Mouse (Mus musculus): ENCODE data around the gene Cry2. TPM values are rescaled to one million over a fixed set of nuclear protein-coding genes. Genes with fewer than 3 reads are reported as not detected.

Cry2 gene
- polyA plus RNA-seq, 1 experiment from 2014 or later, result 37.7 TPM

DNA sequence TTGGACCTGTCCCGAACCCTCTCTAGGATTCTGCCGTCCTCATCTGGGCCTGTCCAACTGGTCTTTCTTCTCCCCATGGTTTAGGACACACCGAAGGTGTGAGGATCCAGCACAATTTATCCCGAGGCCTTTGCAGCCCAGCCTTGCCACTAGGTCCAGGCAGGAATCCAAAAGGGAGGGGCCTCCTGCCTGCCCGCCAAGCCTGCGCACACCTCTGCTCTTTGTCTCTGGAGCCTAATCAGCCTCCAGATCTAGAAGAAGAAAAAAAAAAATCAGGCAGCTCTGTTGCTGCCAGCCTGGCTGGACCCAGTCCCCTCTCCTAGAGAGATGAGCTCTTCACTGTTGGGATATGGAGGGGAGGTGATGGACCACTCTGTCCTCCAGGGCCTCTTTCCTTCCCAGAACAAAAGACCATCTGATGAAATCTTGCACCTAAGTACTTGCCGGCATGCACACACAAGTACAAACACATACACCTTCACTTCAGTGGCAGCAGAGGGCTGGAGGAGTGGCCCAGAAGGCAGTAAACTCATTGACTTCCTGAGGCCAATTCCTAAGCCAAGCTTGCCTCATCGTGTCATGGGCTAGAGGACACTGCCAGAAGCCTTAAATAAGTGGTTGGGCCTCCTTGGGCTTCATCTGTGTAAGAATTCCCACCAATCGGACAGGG is 60.9 kb downstream of the Cry2 start:
- Histone ChIP-seq H3K9ac (replicated peaks) (no peak overlapping the region), H3K4me3 (no peak overlapping the region), H3K27ac (replicated peaks) (peak overlapping the region; percentile 75; the same call in 1 of the 2 replicates), H3K36me3 (peaks cover 5% of the 10 kb centered on the region; the same call in 1 of the 2 replicates), H3K9me3 (no peaks in the 10 kb centered on the region), H3K4me1 (peaks cover 59% of the 10 kb centered on the region), H3K27me3 (peaks cover 26% of the 10 kb centered on the region), H3K4me2 (replicated peaks) (no peak overlapping the region; the same call in 1 of the 2 replicates)
- no peak for ATAC-seq (ENCODE audit: low FRiP score, low read depth)
- 24% methylated on average over 9 of the region's 9 CpGs for WGBS

DNA sequence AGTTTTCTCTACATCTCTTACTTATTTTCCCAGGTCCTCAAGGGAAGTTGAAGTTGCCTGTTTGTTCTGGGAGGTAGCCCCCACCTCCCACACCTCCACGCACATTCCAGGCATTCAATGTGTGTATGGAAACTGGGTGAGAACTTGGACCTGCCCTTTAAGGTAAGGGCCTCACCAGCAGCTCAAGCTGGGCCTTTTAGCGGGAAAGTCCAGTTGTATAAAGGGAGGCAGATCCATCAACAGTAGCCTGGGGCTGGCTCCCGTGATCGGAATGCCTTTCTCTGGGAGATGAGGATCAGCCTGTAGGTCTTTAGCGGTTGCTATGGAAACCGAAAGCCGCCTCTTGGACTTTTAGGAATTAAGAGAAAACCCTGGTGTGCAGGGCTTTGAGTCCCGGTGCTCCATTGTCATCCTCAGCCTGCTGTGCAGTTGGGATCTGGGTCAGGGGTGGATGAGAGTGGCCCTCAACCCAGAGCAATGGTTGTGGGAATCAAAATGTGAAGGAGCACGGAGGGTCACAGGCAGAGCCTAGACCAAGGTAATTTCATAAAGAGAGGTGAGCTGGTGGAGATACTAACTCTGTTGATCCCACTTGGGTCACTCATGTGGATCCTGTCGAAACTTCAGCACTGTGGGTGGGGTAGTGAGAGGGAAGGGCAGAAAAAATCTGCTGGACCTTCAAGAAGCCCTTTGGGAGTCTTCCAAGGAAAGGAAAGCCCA is 61.7 kb downstream of the Cry2 start:
- Histone ChIP-seq H3K4me1 (peaks cover 59% of the 10 kb centered on the region), H3K9ac (replicated peaks) (no peak overlapping the region), H3K9me3 (no peaks in the 10 kb centered on the region), H3K36me3 (no peaks in the 10 kb centered on the region), H3K27me3 (peaks cover 26% of the 10 kb centered on the region), H3K4me3 (no peak overlapping the region), H3K27ac (replicated peaks) (peak overlapping the region; percentile 75), H3K4me2 (replicated peaks) (peak overlapping the region; percentile 56)
- no peak for ATAC-seq (ENCODE audit: low FRiP score, low read depth)
- WGBS, result 3% methylated on average over 10 of the region's 10 CpGs

DNA sequence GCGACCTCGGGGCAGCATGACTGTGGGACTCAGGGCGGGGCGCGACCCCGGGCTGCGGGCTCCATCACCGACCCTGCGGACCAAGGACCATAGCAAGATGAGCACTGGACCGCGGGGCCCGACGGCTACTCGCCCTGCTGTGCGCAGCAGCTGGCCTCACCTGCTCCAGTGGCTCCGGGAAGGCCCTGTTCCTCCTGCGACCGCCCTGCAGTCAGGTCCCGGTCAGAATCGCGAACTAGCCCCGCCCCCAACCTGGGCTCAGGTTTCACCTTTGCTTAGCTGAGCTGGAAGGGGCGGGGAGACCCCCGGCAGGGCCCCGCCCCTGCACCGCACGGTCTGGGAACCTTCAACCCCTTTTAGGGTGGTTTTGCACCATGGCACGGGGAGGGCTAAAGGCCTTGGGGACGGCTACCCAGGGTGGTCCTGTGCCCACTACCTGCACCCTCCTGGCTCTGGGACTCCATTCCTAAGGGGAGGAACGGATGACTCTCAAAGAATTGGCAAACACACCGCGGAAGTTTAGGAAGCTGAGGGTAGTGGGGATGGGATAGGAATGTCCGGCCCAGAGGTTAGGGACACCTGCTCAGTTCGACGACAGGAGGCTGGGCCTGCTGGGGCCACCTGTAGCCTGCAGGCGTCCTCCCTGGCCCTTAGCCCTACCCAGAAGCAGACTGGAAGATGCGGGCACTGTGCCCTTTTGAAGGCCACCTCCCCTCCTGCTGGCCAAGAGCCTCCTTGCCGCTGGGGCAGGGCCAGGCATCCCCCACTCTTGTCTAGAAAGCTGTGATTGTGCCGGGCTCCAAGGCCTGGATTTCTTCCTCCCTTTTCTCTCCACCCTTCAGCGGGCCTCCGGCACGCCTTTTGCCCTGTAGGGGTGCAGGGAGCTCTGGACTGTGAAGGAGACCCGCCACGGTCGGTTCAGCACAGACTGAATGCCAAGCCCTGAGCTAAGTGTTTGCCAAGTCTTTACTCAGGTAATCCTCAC is 62.7 kb downstream of the Cry2 start:
- Histone ChIP-seq H3K4me2 (replicated peaks) (peak overlapping the region; percentile 56), H3K36me3 (no peaks in the 10 kb centered on the region), H3K9ac (replicated peaks) (peak overlapping the region; percentile 50), H3K27me3 (peaks cover 26% of the 10 kb centered on the region), H3K27ac (replicated peaks) (peak overlapping the region; percentile 75), H3K4me1 (peaks cover 55% of the 10 kb centered on the region), H3K9me3 (no peaks in the 10 kb centered on the region), H3K4me3 (peak overlapping the region; percentile 32)
- 1% methylated on average over 45 of the region's 45 CpGs for WGBS
- ATAC-seq (ENCODE audit: low FRiP score, low read depth), result no peak

DNA sequence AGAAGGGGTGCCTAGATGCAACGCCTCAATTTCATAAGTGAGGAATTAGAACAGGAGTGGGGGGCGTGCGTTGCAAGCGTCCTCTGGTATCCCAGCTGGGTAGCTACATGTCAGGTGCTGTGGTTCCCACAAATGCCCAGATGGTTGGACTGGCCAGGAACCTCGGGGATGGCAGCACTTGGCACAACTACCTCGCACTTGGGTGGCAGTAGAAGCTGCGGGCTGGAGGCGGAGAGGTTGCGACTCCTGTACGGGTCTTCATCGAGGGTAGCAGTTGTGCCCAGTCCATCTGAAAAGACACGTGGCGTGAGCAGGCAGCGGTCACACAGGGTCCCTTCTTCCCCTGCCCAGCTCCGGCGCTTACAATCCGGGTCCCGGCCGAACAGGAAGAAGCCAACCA is 63.5 kb downstream of the Cry2 start:
- ATAC-seq (ENCODE audit: low FRiP score, low read depth), result no peak
- Histone ChIP-seq H3K4me2 (replicated peaks) (peak overlapping the region; percentile 56), H3K9me3 (no peaks in the 10 kb centered on the region), H3K27me3 (peaks cover 26% of the 10 kb centered on the region), H3K4me1 (peaks cover 48% of the 10 kb centered on the region), H3K4me3 (peak overlapping the region; percentile 32), H3K27ac (replicated peaks) (no peak overlapping the region), H3K9ac (replicated peaks) (peak overlapping the region; percentile 50), H3K36me3 (no peaks in the 10 kb centered on the region; the same call in 1 of the 2 replicates)
- 8% methylated on average over 19 of the region's 19 CpGs for WGBS

DNA sequence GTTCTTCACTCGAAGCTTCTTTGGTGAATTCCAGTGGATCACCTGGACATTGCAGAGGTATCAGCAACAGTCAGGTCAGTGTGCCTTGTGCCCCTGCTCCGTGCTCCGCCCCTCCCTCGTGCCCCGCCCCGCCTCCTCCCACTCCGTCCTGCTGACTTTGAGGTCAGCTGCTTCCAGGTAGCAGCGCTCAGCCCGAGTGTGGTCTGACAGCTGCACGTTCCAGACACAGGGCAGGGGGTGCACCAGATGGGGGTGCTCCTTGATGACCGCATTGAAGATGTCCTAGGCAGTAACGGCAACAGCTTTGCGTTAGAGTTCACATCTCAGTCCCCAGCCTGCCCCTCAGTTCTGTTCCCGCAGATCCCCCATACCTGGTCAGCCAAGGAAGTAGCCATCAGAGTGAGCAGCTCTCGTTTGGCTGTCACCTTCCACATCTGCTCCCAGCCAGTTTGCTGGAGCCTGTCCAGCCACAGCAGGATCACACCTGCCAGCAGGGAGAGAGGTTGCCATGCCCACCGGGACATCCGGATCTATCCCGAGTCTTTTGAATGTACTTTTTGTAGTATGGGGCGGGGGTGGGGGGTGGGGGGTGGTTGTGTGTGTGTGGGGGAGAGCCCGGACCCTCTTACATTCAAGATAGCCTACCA is 66.3 kb downstream of the Cry2 start:
- no peaks in the 10 kb centered on the region for H3K9me3 ChIP-seq
- 50% methylated on average over 20 of the region's 20 CpGs for WGBS
- H3K27me3 ChIP-seq, result peaks cover 26% of the 10 kb centered on the region
- peaks cover 28% of the 10 kb centered on the region for H3K4me1 ChIP-seq
- ATAC-seq (ENCODE audit: low FRiP score, low read depth), result no peak
- no peak overlapping the region for H3K9ac ChIP-seq (replicated peaks)
- peaks cover 18% of the 10 kb centered on the region for H3K36me3 ChIP-seq
- no peak overlapping the region for H3K4me2 ChIP-seq (replicated peaks)
- no peak overlapping the region for H3K27ac ChIP-seq (replicated peaks)
- H3K4me3 ChIP-seq, result no peak overlapping the region

DNA sequence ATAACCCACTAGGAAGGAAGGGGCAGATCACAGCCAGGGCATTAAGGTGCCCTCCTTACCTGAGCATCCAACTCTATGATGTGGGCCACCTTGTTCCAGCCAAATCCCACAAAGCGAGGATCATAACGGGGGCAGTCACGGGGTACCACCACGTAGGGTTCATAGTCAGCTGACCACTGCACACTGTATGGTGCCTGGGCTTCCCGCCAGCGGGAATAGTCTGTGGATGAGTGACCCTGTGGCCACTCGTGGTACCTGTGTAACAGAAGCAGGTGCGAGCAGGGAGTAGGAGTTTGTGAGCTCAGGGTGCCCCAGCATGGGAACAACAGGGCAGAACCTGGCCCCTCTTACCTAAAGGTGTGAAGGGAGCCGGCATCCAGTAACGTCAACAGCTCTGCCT is 68.3 kb downstream of the Cry2 start:
- no peak overlapping the region for H3K4me3 ChIP-seq
- H3K4me2 ChIP-seq (replicated peaks), result no peak overlapping the region
- peaks cover 18% of the 10 kb centered on the region for H3K27me3 ChIP-seq
- H3K27ac ChIP-seq (replicated peaks), result no peak overlapping the region
- 95% methylated on average over 10 of the region's 10 CpGs for WGBS
- H3K9me3 ChIP-seq, result no peaks in the 10 kb centered on the region
- H3K36me3 ChIP-seq, result peaks cover 27% of the 10 kb centered on the region
- ATAC-seq (ENCODE audit: low FRiP score, low read depth), result no peak
- peaks cover 9% of the 10 kb centered on the region for H3K4me1 ChIP-seq
- H3K9ac ChIP-seq (replicated peaks), result no peak overlapping the region

DNA sequence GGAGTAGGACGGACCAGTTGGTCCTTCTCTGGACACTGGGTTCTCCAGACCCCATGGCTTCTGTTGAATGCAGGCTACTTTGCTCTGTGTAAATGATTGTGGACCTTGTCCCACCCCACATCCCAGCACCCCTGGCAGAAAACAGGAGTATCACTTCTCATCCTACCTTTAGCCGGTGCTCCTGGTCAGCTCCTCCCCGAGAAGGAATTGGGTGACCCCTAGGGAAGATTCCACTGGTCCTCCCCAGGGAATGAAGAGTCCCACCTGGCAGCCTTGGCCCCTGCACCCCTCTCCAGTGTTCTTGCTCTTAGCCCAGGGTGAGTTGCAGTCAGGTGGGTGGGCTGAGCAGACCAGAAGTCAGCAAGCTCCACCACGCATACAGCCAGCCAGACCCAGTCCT is 69.8 kb downstream of the Cry2 start:
- no peak overlapping the region for H3K27ac ChIP-seq (replicated peaks)
- 95% methylated on average over 4 of the region's 4 CpGs for WGBS
- H3K27me3 ChIP-seq, result peaks cover 3% of the 10 kb centered on the region; the same call in 1 of the 2 replicates
- H3K36me3 ChIP-seq, result peaks cover 42% of the 10 kb centered on the region
- H3K4me2 ChIP-seq (replicated peaks), result no peak overlapping the region
- no peaks in the 10 kb centered on the region for H3K4me1 ChIP-seq
- no peaks in the 10 kb centered on the region for H3K9me3 ChIP-seq
- ATAC-seq (ENCODE audit: low FRiP score, low read depth), result no peak
- no peak overlapping the region for H3K4me3 ChIP-seq
- H3K9ac ChIP-seq (replicated peaks), result no peak overlapping the region

DNA sequence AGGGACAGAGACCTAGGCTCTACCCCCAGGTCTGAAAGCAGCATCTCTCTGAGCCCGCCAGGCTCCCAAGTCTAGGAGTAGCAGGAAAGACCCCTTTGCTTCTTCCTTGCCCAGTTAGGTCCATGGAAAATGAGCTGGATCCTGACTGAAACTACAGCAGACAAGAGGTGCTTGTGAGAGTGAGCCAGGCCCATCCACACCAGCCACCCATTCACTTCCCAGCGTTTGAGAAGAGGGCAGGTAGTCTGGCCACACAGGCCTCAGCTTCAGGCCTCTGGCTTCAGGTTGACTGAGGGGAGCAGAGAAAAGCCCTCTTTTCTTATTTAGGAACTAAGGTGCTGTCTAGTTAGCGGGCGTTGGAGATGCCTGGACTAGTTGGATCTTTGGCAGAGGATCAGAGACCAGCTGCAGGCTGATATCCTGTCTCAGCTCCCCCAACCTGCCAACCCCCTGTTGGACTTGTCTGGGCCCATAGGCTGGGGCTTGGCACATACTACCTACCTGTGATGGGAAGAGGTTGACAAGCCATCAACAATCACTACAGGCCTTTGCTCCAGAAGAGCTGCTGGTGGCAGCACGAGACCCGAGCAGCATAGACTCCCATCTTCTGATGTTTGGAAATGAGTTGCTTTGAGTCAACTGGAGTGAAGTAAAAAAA is 71.1 kb downstream of the Cry2 start:
- no peak for ATAC-seq (ENCODE audit: low FRiP score, low read depth)
- Histone ChIP-seq H3K27ac (replicated peaks) (no peak overlapping the region), H3K4me2 (replicated peaks) (no peak overlapping the region), H3K4me1 (no peaks in the 10 kb centered on the region), H3K9me3 (no peaks in the 10 kb centered on the region), H3K36me3 (peaks cover 56% of the 10 kb centered on the region), H3K4me3 (no peak overlapping the region), H3K27me3 (no peaks in the 10 kb centered on the region), H3K9ac (replicated peaks) (no peak overlapping the region)
- WGBS, result 95% methylated on average over 6 of the region's 6 CpGs

DNA sequence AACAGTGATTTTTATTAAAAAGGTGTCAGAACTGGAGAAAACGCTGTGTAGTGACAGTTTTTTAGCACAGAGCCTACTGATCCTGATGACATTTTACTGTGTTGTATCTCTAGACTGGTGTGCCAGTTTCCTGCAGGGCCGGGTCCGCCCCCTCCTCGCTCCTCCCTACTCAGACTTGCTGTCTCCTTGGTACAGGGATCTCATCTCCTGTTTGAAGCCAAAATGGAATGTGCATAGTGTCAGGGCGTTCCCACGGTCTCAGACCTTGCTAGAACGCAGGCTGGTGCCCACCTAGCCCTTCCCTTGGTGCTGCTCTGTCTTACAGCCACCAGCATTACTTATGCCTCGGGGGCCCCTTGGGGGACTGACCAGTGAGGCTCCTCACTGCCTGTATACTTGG is 72.0 kb downstream of the Cry2 start:
- Histone ChIP-seq H3K27ac (replicated peaks) (no peak overlapping the region), H3K27me3 (no peaks in the 10 kb centered on the region), H3K9me3 (no peaks in the 10 kb centered on the region), H3K4me2 (replicated peaks) (no peak overlapping the region), H3K4me3 (no peak overlapping the region), H3K9ac (replicated peaks) (no peak overlapping the region), H3K4me1 (no peaks in the 10 kb centered on the region), H3K36me3 (peaks cover 64% of the 10 kb centered on the region)
- no peak for ATAC-seq (ENCODE audit: low FRiP score, low read depth)
- 81% methylated on average over 8 of the region's 8 CpGs for WGBS

DNA sequence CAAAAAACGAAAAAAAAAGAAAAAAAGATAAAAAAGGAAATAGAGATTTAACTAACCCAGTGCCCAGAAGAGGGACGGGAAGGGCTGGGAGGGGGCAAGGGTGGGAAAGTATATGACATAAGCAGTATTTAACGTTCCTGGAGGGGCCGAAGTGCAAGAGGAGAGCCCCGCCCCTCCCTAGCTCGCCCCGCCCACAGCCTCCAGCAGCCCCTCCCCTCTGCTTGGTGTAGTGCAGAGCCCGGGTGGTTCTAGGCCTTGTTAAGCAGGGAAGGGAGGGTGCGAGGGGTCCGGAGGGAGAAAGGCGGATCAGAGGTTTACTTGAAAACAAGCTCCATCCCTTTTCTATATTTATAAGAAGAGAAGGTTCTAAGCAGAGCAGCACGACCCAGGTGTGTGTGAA is 73.0 kb downstream of the Cry2 start:
- H3K4me2 ChIP-seq (replicated peaks), result no peak overlapping the region
- no peak overlapping the region for H3K27ac ChIP-seq (replicated peaks)
- H3K9ac ChIP-seq (replicated peaks), result no peak overlapping the region
- H3K27me3 ChIP-seq, result no peaks in the 10 kb centered on the region
- no peak overlapping the region for H3K4me3 ChIP-seq
- no peaks in the 10 kb centered on the region for H3K4me1 ChIP-seq
- H3K36me3 ChIP-seq, result peaks cover 72% of the 10 kb centered on the region
- no peaks in the 10 kb centered on the region for H3K9me3 ChIP-seq
- ATAC-seq (ENCODE audit: low FRiP score, low read depth), result no peak
- WGBS, result 23% methylated on average over 12 of the region's 12 CpGs

DNA sequence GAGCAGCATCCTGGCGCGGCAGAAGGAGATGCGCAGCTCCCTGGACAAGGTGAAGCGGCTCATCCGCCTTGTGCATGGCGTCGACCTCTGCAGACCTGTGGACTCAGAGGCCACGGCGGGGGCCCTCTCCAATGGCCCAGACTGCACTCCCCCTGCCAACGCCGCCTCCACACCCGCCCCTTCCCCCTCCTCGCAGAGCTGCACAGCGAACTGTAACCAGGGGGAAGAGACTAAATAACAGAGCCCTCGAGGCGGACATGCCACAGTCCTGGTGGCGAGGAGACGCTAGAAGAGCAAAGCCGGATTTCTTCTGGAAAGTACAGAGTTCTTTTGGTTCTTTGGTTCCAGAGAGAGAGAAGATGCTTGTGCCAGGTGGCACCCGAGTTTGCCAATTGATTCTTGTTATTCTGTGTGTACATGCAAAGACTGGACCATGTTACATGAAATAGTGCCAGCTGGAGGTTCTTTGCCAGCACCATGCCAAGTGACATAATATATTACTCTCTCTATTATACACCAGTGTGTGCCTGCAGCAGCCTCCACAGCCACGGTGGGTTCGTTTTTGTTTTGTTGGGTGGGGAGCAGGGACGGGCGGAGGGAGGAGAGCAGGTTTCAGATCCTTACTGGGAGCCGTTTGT is 73.5 kb downstream of the Cry2 start:
- no peak overlapping the region for H3K27ac ChIP-seq (replicated peaks)
- peaks cover 78% of the 10 kb centered on the region for H3K36me3 ChIP-seq

More for the DNA sequence above, 73.5 kb downstream of the Cry2 start:
- H3K27me3 ChIP-seq, result no peaks in the 10 kb centered on the region
- no peak for ATAC-seq (ENCODE audit: low FRiP score, low read depth)
- 67% methylated on average over 25 of the region's 25 CpGs for WGBS
- no peak overlapping the region for H3K4me2 ChIP-seq (replicated peaks)
- H3K9me3 ChIP-seq, result no peaks in the 10 kb centered on the region
- H3K4me1 ChIP-seq, result no peaks in the 10 kb centered on the region
- no peak overlapping the region for H3K4me3 ChIP-seq
- H3K9ac ChIP-seq (replicated peaks), result no peak overlapping the region
